Mouse (Mus musculus) G1E (cell line): ENCODE results near the gene Bola1.

Source experiments
- CTCF ChIP-seq: IDR thresholded peaks from 2 replicates; pipeline ENCODE4 v1.5.1; 2012; ENCODE audit warnings: low read depth, low read length, inconsistent platforms, mixed read lengths
- TAL1 ChIP-seq: conservative IDR thresholded peaks from 2 replicates; pipeline ENCODE4 v1.6.1; 2012; ENCODE audit warnings: low read depth, low read length, inconsistent platforms, mixed read lengths

- no peak for TF ChIP-seq CTCF
- no peak for TF ChIP-seq TAL1
These were observed 37.7 kb upstream of the Bola1 start for GRCm38 (mm10) chr3:96257190-96257589.
